Mouse (Mus musculus) liver, embryonic 14.5 days (tissue): ENCODE data around the gene Gpr157. TPM values are rescaled to one million over a fixed set of nuclear protein-coding genes. Genes with fewer than 3 reads are reported as not detected.

Experiments used
- ATAC-seq: fragments of 200-750 bp; cut with Nextera tagmentation; 2 replicates; pipeline ENCODE4 v1.8.0; 2017; ENCODE audit warnings: moderate number of reproducible peaks, mild to moderate bottlenecking, moderate library complexity; ENCODE audit not compliant: insufficient read depth
- DNase-seq, 3 experiments: peaks; one replicate each; pipeline ENCODE4 v3.0.0-alpha.2; 2012 to 2013; ENCODE audit warnings: low read depth in 3 of 3, low spot score in 3 of 3
- H3K27ac ChIP-seq: fragments of 300-500 bp; sonication (generic); 2 replicates; pipeline ENCODE4 v1.5.1; 2014; ENCODE audit warnings: moderate library complexity, mild to moderate bottlenecking, control low read depth, inconsistent platforms
- H3K27me3 ChIP-seq: fragments of 300-500 bp; sonication (generic); 2 replicates; pipeline ENCODE4 v1.6.1; 2014; ENCODE audit warnings: mild to moderate bottlenecking, low read length, moderate library complexity; ENCODE audit not compliant: control insufficient read depth, insufficient read depth
- H3K36me3 ChIP-seq: fragments of 300-500 bp; sonication (generic); replicated peaks from 2 replicates; pipeline ENCODE4 v1.6.1; 2014; ENCODE audit warnings: low read depth; ENCODE audit not compliant: control insufficient read depth, insufficient read depth
- H3K4me1 ChIP-seq, 2 experiments: fragments of 200-500 bp in 1 of 2; fragments of 300-500 bp in 1 of 2; sonication (generic) in 1 of 2; replicated peaks; 2 replicates each; pipeline ENCODE4 v1.6.1; 2012 to 2014; ENCODE audit warnings: antibody characterized with exemption in 1 of 2, inconsistent platforms in 1 of 2, low read length in 1 of 2; ENCODE audit not compliant: control insufficient read depth in 2 of 2, insufficient read depth in 2 of 2
- H3K4me2 ChIP-seq: fragments of 300-500 bp; sonication (generic); 2 replicates; pipeline ENCODE4 v1.6.1; 2014; ENCODE audit warnings: low read depth, mild to moderate bottlenecking, control low read depth, moderate library complexity
- H3K4me3 ChIP-seq, 2 experiments: fragments of 200-500 bp in 1 of 2; fragments of 300-500 bp in 1 of 2; sonication (generic) in 1 of 2; 2 replicates each; pipeline ENCODE4 v1.5.1; 2012 to 2014; ENCODE audit warnings: low read depth in 2 of 2, low read length in 2 of 2, mild to moderate bottlenecking in 2 of 2, control low read depth in 1 of 2, inconsistent platforms in 1 of 2, moderate library complexity in 1 of 2; ENCODE audit not compliant: insufficient read depth in 1 of 2
- H3K9ac ChIP-seq: fragments of 300-500 bp; sonication (generic); replicated peaks from 2 replicates; pipeline ENCODE4 v1.6.1; 2014; ENCODE audit warnings: mild to moderate bottlenecking, control low read depth, moderate library complexity
- H3K9me3 ChIP-seq: fragments of 300-500 bp; sonication (generic); 2 replicates; pipeline ENCODE4 v1.6.1; 2016; ENCODE audit warnings: low read length, mixed read lengths; ENCODE audit not compliant: control insufficient read depth
- CTCF ChIP-seq: IDR thresholded peaks from 2 replicates; pipeline ENCODE4 v1.5.1; 2016; ENCODE audit warnings: antibody characterized with exemption, low read depth, control low read depth
- EP300 ChIP-seq: IDR thresholded peaks from 2 replicates; pipeline ENCODE4 v1.6.1; 2016; ENCODE audit warnings: antibody characterized with exemption, low read depth
- WGBS: fragments of 180-500 bp; shearing (Covaris S2); extraction: QIAGEN DNeasy Blood & Tissue Kit; methylation state at CpG from one replicate; pipeline ENCODE4 v1.1.7; 2014; ENCODE audit not compliant: insufficient replicate concordance; 5-methylcytosine and 5-hydroxymethylcytosine counted together
- polyA plus RNA-seq, 2 experiments: library from polyadenylated mRNA; depleted of rRNA in 1 of 2; stranded (reverse) in 1 of 2; unstranded in 1 of 2; fragments of >200 nt; fragmentation: Nextera tagmentation in 1 of 2; extraction: Ambion mirVana in 1 of 2; gene quantifications; 2 replicates each; pipeline versions ENCODE4 v1.2.1 to v1.2.3; 2012 to 2014

The Gpr157 gene
- polyA plus RNA-seq, 2 experiments, result 0.05 to 0.25 TPM

GRCm38 (mm10) chr4:150117311-150117710 is 30.1 kb downstream of the Gpr157 start:
- 5% methylated on average over 5 of the region's 5 CpGs for WGBS
- H3K27me3 ChIP-seq, result no peaks in the 10 kb centered on the region
- no peaks in the 10 kb centered on the region for H3K36me3 ChIP-seq
- ATAC-seq, result no peak
- H3K4me1 ChIP-seq, result peaks cover 0 to 7% of the 10 kb centered on the region in 2 experiments; a peak in 2 of 4 replicates
- DNase-seq, result no peak
- no peak overlapping the region for H3K9ac ChIP-seq
- no peaks in the 10 kb centered on the region for H3K9me3 ChIP-seq
- no peak overlapping the region for H3K4me3 ChIP-seq
- TF ChIP-seq EP300, result no peak
- no peak for TF ChIP-seq CTCF
- H3K4me2 ChIP-seq, result no peak overlapping the region
- no peak overlapping the region for H3K27ac ChIP-seq

- no peak overlapping the region for H3K27ac ChIP-seq
- TF ChIP-seq EP300, result no peak
- TF ChIP-seq CTCF, result no peak
- no peak overlapping the region for H3K4me2 ChIP-seq
- peaks cover 0 to 7% of the 10 kb centered on the region in 2 experiments; a peak in 2 of 4 replicates for H3K4me1 ChIP-seq
- H3K9me3 ChIP-seq, result no peaks in the 10 kb centered on the region
- WGBS, result 35% methylated on average over 6 of the region's 6 CpGs
- DNase-seq (no peak), ATAC-seq (no peak)
- no peaks in the 10 kb centered on the region for H3K27me3 ChIP-seq
- no peak overlapping the region for H3K4me3 ChIP-seq
- H3K9ac ChIP-seq, result no peak overlapping the region
- no peaks in the 10 kb centered on the region for H3K36me3 ChIP-seq
Observed at GRCm38 (mm10) chr4:150118163-150118562, 31.0 kb downstream of the Gpr157 start.

- DNase-seq (no peak), ATAC-seq (no peak)
- Histone ChIP-seq H3K27ac (no peak within 1 kb of the TSS), H3K36me3 (no peaks in the 10 kb centered on the region), H3K4me1 (peaks cover 0 to 7% of the 10 kb centered on the region in 2 experiments; a peak in 2 of 4 replicates), H3K4me2 (no peak within 1 kb of the TSS), H3K9ac (no peak within 1 kb of the TSS), H3K27me3 (no peaks in the 10 kb centered on the region), H3K9me3 (no peaks in the 10 kb centered on the region), H3K4me3 (no peak within 1 kb of the TSS)
- WGBS, result 32% methylated on average over 15 of the region's 15 CpGs
- TF ChIP-seq CTCF, result no peak
- no peak for TF ChIP-seq EP300
Observed at GRCm38 (mm10) chr4:150119055-150119454, 31.9 kb downstream of the Gpr157 start, which contains the start of gene Slc2a5. Gene Slc2a5 (plus strand): TSS chr4:150119283.

GRCm38 (mm10) chr4:150119640-150120039 is 32.5 kb downstream of the Gpr157 start:
- H3K9ac ChIP-seq, result no peak overlapping the region
- ATAC-seq (no peak), DNase-seq (no peak)
- no peak overlapping the region for H3K27ac ChIP-seq
- TF ChIP-seq CTCF, result no peak
- no peak for TF ChIP-seq EP300
- no peaks in the 10 kb centered on the region for H3K36me3 ChIP-seq
- no peak overlapping the region for H3K4me3 ChIP-seq
- no peaks in the 10 kb centered on the region for H3K9me3 ChIP-seq
- H3K4me2 ChIP-seq, result no peak overlapping the region
- 58% methylated on average over 14 of the region's 14 CpGs for WGBS
- peaks cover 0 to 7% of the 10 kb centered on the region in 2 experiments; a peak in 2 of 4 replicates for H3K4me1 ChIP-seq
- H3K27me3 ChIP-seq, result no peaks in the 10 kb centered on the region

- H3K27ac ChIP-seq, result no peak overlapping the region
- no peak for DNase-seq
- TF ChIP-seq CTCF (no peak), EP300 (no peak)
- no peak overlapping the region for H3K4me3 ChIP-seq
- ATAC-seq, result no peak
- 20% methylated on average over 15 of the region's 15 CpGs for WGBS
- H3K27me3 ChIP-seq, result no peaks in the 10 kb centered on the region
- H3K9me3 ChIP-seq, result no peaks in the 10 kb centered on the region
- H3K36me3 ChIP-seq, result no peaks in the 10 kb centered on the region
- H3K9ac ChIP-seq, result no peak overlapping the region
- peaks cover 0 to 7% of the 10 kb centered on the region in 2 experiments; a peak in 2 of 4 replicates for H3K4me1 ChIP-seq
- H3K4me2 ChIP-seq, result no peak overlapping the region
Observed at GRCm38 (mm10) chr4:150120173-150120833, 33.1 kb downstream of the Gpr157 start.
